Mouse (Mus musculus): ENCODE results near the gene Tmem41b.

The Tmem41b gene

DNA sequence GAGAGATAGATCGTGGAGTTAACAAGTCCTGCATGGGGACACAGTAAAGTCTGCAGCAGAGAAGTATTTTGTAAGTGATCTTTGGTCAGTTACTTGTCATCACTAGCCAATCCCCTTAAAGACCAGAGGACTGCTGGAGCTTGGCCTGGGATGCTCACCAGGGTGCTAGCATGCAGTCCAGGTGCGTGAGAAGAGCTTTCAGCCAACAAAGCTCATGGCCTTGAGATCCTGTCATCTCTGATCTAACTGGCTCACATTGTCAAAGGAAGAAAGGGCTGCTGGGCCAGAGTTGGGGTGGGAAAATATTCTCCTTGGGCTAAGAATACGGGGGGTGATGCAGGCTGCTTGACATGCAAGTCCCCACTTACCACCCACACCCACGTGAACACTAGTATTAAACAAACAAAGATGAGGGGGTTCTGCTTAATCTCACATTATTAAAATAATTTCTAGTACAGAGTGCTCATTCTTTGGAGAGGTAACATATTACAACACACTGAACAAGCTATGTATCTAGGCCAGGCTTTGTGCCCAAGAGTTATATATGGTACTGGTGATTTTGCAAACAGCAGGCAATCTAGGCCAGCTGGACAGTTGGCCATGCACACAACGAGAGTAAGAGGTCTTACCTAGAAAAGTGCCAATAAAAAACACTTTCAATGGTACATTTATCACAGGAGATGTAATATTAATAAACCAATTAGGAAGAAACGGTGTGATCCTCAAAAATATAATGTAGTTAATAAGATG is 10.6 kb downstream of the Tmem41b start:
- peak; percentile 76 for DNase-seq

GRCm38 (mm10) chr7:109969542-109969941 is 17.2 kb downstream of the Tmem41b start:
- DNase-seq, result no peak

DNA sequence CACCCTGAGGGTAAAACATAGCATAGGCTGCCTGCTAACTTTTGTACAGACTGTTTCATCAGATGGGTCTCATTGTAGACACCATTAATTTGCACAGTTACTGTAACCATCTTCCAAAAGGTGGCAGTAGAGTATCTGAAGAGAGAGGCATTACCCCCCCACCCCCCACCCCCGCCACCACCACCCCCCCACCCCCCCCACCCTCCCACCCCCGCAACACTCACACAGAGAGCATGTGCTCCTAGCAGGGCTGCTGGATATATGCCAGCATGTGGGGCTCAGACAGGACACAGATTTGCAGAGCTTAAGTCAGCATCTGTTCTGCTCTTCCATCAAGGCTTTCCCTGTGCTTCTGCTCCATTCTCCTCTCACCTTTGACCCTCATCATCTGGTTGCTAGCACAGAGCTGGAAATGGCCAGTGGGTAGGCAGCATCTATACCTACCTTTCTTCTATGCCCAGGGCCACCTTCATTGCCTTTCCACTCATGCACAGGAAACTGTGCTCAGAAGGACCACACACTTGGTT is 17.7 kb downstream of the Tmem41b start:
- DNase-seq, result peak; percentile 85

DNA sequence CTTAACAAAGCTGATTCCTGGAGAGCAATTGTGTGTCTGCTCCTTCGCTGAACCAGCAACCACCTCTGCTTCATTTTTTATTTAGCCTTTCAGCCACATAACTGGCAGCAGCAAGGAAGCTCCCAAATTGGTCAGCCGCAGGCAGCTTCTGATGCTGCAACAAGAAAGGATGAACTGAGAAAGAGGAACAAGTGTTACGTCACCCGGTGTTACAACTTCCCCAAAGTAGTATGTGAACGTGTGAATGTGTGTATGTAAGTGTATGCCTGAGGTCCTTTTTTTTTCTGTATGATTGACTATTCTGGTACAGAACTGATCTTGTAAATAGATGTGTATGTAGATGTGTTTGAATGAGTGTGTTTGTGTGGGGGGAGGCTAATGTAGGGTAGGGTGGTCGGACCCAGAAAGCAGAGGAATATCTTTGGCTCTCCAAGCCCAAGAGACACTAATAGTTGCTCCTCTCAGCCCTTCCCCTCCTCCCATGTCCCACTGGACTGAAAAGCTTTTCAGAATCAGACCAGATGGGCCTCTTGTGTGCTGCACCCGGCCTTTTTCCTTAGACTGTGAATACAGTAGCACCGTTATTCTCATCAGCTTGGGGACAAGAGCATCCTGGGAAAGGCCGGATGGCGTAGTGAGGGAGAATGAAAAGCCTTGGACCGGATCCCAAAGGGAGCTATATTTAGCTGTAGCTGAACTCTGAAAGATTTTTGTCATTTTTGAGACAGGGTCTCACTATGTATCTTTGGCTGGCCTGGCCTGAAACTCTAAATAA is 18.7 kb downstream of the Tmem41b start:
- DNase-seq, result peak; percentile 60

- no peak for DNase-seq
These were observed 21.1 kb downstream of the Tmem41b start for GRCm38 (mm10) chr7:109965658-109966057.

- DNase-seq, result no peak
These were observed 23.0 kb downstream of the Tmem41b start for GRCm38 (mm10) chr7:109963707-109964106.

DNA sequence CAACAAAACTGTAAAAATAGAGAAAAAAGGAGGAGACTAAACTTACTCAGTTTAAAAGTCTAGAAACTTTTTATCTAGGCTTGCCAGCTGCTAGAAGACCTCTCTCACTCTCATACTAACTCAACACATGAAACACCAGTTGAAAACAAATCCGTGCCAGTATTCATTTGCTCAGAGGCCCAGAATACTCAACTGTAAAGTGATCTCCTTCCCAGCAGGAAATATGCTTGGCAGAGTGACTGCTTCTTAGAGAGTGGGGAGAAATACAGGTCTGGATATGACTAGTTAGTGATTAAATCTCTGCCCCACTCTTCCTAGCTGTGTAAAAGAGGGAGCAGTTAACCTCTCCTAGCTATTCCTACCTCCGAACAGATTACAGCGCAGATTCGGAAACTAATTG is 24.1 kb downstream of the Tmem41b start:
- no peak for DNase-seq

GRCm38 (mm10) chr7:109961570-109961969 is 25.2 kb downstream of the Tmem41b start:
- peak; percentile 56 for DNase-seq

DNA sequence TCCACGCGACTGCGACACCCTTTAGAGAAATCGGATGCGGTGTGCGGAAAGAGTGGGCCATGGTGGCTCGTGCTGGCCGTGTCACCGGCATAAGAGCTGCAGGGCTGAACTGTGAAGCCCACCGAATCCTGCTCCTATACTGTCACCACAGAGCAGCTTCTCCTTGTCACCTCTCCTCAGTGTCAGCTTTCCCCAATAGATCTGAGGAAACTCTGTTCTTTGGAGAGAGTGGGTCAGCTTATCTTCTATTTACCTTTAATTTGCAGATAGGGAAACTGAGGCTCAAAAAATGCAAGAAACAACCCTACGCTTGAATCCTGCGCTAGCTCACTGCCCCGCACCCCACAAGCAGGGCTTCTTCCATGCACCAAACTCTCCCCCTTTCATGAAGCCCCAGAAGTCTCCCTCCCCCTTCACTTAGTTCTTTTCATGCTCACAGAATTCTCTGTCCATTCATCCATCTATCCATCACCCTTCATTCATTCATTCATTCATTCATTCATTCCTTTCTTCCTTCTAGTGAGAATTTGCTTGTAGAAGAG is 26.0 kb downstream of the Tmem41b start:
- DNase-seq, result no peak

GRCm38 (mm10) chr7:109959716-109960612 is 26.8 kb downstream of the Tmem41b start, which contains the start of gene Dennd5a:
Dennd5a (minus strand) TSS chr7:109960470.
- DNase-seq, result peak; percentile 86

DNA sequence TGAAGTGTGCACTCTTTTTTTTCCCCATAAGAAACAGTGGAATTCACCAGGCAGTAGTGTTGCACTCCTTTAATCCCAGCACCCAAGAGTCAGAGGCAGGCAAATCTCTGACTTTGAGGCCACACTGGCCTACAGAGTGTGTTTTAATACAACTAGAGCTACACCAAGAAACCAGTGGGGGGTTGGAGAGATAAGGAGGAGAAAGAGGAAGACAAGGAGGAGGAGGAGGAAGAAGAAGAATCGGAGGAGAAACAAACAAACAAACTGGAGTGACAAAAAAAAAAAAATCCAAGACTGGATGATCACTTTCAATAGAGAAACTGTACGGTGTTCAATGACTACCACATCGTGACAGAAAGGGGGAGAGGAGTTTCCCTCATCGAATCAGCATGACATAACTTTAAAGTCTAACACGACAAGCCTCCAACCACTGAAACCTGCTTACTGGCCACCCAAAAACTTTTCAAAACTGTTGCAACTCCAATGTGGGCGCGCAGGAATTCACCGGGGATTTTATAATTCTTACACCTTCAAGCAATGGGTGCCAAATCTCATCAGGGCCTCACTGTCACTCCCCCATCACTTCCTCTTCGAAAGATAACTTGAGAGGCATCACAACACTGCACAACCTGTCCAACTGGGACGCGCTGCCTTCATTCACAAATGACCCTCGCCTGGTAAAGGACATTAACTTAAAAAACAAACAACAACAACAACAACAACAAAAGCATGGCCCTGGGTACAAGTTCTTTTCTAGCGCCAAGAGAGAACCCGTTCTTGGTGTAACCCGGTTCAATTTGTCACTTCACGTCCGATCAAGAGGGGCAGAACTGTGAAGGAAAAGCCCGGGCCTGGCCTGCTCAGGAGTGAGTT is 27.6 kb downstream of the Tmem41b start:
- DNase-seq, result no peak

DNA sequence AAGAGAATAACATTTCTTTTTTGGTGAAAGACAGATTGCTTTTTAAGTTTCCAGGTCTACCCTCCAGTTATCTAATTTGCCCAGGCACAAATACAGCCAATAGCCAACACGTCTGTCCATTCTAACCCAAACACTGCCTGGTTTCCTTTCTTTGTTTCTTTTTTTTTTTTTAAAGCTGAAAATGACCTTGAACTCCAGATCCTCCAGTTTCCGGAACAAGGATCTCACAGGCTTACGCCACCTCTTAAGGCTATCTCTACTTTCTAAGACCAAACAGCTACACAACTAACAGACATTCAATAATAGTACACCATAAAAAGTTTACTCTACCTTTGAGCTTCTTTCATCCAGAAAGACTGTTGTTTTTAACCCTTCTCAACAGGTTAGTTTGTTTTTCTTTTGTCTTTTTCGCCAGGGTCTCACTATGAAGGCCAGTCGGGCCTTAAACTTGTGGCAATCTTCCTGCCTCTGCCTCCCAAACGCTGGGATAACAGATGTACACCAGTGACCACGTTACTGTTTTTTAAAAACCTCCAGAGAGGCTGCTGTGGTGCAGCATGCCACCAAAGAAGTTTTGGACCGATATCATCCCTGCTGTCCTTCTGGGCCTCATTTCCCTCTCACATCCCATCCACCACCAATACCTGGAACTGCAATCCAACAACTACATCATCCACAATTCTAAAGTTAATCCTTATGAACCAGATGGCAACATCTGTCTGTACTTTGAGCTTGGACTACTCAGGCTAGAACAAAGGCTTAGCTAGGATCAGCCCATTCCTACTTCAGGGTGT is 28.5 kb downstream of the Tmem41b start:
- no peak for DNase-seq

- no peak for DNase-seq
These were observed 31.9 kb downstream of the Tmem41b start for GRCm38 (mm10) chr7:109954622-109955401.

- DNase-seq, result no peak
These were observed 35.4 kb downstream of the Tmem41b start for GRCm38 (mm10) chr7:109951297-109951696.

DNA sequence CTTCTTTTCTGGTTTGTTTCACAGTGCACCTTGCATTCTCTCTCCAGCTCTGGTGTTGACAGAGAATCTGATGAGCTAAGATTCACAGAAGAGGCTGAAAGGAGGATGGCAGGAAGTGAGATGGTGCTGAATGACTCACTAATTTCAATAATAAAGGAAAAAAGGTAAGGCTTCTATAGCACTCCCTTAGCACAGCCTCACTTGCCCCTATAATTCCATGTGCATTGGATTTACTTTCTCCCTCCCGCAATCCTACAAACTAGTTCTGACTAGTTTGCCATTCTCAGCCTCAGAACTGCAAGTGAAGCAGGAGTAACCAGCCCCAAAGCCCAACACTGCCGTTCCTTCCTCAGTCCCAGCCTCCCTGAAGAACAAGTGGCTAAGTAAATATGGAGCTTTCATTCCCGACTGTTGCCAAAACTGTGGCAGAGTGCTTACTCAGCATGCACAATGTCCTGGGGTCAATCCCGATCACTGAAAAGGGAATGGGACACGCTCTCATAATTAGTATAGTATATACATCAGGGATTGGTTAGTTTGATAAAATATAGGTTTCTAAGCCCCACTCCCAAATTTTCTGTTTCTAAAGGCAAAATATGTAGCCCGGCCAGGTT is 42.2 kb downstream of the Tmem41b start:
- DNase-seq, result no peak

GRCm38 (mm10) chr7:109929628-109930027 is 57.1 kb downstream of the Tmem41b start:
- no peak for DNase-seq

GRCm38 (mm10) chr7:109928365-109928764 is 58.4 kb downstream of the Tmem41b start:
- no peak for DNase-seq

- DNase-seq, result no peak
These were observed 61.8 kb downstream of the Tmem41b start for GRCm38 (mm10) chr7:109924965-109925364.

- DNase-seq, result no peak
These were observed 63.8 kb downstream of the Tmem41b start for GRCm38 (mm10) chr7:109922889-109923288.
